Mouse (Mus musculus): ENCODE data around the gene Cks1b.

DNA sequence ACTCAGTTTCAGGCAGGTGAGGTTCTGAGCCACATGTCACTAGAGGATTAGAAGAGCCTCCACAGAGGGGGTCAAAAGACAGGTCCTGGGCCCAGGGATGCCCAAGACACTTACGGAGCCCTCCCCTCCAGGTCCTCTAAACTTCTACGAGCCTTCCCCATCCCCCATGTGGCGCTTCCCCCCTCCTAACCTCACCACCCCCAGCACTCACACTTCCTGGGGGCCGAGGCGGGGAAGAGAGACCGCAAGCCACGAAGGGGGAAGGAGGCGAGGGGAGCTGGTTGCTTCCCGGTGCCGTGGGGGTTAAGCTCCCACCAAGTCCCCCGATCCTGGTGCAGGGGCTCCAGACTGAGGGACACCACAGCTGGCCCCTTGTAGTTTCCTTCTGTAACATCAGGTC, 32.7 kb downstream of the Cks1b start:
- no peak for TF ChIP-seq GATA1 (IDR thresholded peaks at IDR 0.05; ENCODE audit: low read length)
- no peak for TF ChIP-seq TAL1 (IDR thresholded peaks at IDR 0.05; ENCODE audit: low read length)

Data from erythroblast, embryonic 14.5 days (primary cell).